Mouse (Mus musculus) spleen, adult 18-20 months (tissue): Measurements from ENCODE around the gene Lpcat4.
A peak's percentile ranks its signal among the peaks of the same experiment; 100 is the strongest.

Experiments used
- DNase-seq, 2 experiments: peaks; one replicate each; pipeline ENCODE4 v3.0.0; 2022; ENCODE audit warnings: mixed read lengths in 2 of 2

Gene Lpcat4

GRCm38 (mm10) chr2:112239212-112239934 lies at the start of gene Lpcat4:
Gene Lpcat4 (plus strand): TSS chr2:112239468.
- DNase-seq: peak; percentile 75 to 88

DNA sequence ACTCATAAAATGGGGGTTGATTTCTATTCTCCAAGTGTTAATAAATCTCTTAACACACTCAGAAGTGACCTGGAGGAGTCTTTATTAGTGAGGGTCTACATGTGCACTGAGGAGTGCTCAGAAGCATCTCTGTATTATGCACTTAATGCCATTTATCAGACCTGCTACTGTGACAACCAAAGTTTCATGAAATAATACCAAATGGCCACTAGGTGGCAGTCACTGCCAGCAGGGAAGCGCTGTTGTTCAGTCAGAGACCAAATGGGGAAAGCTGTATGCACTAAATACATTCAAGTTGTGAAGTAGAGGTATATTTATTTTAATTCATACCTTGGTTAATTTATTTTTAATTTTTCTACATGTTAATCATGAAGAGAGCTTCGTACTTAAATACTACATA lies 42.4 kb upstream of the Lpcat4 start:
- DNase-seq: peak in 1 of 2 experiments; percentile 25

DNA sequence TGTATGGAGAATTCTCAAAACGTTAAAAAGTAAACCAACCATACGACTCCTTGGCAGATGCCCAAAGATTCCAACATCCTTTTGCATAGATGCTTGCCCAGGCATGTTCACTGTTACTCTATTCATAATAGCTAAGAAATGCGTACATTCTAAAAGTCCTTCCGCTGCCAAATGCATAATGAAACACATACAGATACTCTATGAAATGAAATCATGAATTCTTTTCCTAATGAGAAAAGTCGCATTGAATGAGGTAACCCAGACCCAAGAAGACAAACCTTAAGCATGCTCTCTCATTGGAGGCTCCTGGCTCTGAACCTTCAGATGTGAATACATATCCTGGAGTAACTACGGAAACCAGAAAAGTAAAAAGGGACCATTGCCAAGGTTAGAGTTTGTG lies 36.2 kb upstream of the Lpcat4 start:
- no peak for DNase-seq

- no peak for DNase-seq
Measured at GRCm38 (mm10) chr2:112210142-112210541, 29.1 kb upstream of the Lpcat4 start.

DNA sequence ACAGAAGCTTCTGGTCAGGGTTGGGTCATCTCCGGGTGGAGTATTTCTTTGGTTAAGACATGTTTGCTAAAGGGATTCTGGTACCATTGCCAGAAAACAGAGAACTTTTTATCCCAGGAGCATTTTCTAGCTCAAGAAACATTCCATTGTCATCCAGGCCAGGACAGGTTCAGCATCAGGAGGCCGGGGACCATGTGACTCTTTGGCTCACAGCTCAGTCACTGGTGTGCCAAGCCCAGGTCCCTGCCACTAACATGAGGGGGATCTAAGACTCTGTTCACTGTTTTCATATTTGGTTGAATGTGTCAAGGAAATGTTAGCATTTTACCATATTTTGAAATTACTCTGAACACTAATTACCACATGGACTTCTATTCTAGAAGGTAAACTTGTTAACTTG lies 28.6 kb upstream of the Lpcat4 start:
- no peak for DNase-seq

GRCm38 (mm10) chr2:112215977-112216376 lies 23.3 kb upstream of the Lpcat4 start:
- DNase-seq: no peak

DNA sequence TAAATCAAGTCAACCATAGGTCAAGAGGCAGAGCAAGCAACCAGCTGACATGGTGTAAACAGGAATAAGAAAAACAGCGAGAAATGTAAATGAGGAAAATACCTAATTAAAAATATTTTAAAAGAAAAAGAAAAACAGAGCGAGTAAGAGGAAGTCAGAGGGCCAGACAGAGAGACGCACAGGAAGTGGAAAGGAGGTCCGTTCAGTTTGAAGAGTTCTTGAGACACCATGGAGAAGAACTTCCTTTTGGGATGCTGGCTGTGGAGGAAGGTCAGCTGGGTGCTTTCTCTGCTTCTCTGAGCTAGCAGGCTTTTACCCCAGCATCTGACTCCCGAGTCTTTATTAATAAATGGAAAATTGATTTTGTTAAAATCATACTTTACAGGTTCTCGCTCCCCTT lies 21.7 kb upstream of the Lpcat4 start:
- DNase-seq: no peak

DNA sequence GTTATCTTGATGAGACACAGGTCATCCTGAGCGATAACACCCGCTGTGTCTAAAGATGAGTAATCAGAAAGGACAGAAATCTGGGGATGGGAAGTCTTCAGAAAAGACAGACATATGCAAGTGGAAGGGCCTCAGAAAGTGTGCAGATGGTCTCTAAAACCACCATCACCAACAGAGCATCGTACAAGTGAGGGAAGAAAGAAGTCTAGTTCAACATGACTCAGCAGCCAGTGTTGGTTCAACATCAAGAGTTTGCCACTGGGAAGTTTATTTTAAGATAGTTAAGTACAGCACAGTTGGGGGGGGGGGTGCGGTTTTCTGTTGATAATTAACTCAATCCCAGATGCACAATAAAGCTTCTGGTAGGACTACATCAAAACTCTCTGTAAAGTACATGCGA lies 18.4 kb upstream of the Lpcat4 start:
- no peak for DNase-seq

DNA sequence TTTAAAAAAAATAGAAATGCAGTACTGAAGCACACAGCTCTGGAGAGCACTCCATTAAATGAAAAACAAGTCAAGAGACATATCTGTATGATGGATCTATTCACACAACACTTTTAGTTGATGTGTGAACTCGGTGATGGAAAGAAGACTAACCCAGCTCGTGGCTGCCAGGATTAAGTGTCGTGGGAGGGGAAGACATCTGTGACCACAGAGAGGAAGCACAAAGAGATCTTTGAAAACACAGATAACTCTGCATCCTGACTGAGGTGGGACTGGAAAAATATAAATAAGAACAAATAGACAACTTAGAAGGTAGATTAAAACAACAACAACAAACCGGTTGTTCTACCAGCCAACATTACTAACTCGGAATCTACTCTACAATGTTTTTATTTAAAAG lies 16.7 kb upstream of the Lpcat4 start:
- no peak for DNase-seq

DNA sequence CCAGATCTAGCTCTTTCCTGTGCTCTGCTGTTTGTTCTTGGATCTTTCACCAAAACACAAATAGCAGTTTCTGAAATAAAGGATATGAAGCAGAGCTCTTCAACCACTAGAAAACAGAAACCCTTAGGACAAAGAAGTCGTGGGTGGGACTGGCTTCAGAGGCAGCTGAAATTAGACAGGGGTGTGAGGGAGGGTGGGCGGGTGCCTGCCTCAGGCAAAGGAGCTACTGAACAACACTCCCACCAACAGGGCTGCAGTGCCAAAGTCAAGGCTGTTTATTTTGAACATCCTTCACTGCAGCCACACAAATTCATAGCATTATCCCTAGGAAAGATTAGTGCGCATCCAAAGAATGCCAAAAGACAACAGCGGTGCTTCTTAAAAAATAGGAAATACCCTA lies 14.9 kb upstream of the Lpcat4 start:
- DNase-seq: no peak

DNA sequence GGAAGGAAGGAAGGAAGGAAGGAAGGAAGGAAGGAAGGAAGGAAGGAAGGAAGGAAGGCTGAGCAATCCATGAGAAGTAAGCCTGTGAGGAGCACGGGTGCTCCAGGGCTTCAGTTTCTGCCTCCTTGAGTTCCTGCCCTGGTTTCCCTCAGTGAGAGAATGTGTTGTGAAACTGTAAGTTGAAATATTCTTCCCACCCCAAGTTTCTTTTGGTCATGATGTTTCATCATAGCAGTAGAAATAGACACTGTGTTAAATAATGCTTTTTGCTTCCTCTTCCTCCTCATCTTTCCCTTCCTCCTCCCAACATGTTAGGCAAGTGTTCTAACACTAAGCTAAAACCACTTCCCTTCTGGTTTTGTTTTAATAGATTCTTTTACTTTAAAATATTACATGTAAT lies 6.6 kb upstream of the Lpcat4 start:
- DNase-seq: no peak

DNA sequence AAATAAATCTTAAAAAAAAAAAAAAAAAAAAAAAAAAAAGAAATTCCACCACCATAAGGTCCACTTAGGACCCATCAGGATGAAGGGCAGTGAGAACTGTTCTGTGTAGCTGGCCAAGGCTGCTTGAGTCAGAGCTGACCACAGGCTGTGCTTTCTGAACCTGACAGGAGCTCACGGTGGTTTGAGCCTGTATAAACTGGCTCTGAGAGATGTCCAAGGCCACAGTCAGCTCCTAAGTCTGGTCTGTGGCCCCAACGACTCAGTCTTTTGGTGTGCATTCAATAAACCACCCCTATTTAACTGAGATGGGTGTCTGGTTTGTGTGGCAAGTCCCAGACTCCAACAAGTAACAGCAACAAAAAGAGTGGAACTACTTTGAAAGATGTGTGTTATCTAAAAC lies 2.6 kb upstream of the Lpcat4 start:
- no peak for DNase-seq

- DNase-seq: no peak
Measured at GRCm38 (mm10) chr2:112238006-112238405, 1.3 kb upstream of the Lpcat4 start.

DNA sequence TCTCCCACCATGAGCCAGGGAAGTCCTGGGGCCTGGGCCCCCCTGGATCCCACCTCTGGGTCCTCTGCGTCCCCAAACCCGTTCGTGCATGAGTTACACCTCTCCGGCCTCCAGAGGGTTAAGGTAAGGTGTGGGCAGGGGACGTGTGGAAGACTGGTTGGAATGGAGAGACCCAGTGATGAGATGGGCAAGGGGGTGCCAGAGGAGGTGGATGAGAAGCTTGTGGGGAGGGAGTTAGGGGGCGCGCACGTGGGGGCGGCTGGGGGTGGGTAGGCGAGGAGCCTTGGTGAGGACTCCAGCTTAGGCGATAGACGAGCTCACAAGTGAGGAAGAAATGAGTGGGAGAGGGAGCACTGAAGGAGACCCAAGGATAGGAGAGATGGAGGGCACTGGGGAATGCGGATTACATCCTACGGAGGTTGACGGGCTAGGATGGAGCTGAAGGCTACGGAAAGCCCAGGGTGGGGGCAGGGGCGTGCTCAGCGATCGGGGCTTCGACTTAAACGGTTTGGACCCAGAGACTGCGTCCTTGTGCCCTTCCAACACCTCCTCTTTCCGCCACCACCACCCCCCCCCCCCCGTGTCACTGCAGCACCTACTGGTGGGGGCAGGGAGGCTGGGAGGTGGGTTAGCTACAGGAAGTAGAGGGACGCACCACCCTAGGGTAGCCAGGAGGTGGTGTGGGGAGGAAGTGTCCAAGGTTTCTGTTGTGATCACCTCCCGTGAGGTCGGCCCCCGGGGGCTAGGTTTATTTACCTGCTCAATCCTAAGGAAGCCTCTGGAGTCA lies 860 bp downstream of the Lpcat4 start:
- DNase-seq: peak in 1 of 2 experiments; percentile 35

GRCm38 (mm10) chr2:112241787-112242186 lies 2.5 kb downstream of the Lpcat4 start:
- DNase-seq: no peak

DNA sequence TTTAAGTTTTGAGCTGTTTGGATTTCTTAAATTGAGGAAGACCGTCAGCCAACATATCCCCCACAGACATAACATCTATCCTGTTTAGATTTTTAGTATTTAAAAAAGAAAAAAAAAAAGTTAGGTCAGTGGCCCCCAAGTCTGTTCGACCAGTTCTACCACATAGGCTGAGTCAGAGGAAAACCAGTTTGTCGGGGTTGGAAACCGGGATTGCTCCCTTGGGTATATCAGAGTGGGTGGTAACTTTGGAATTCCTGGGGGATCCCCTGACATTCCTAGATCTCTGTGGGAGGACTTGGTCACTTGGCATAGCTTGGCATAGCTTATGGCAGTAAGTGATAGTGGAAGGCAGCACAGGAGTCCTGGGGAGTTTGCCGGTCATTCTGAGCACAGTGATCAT lies 6.0 kb downstream of the Lpcat4 start:
- DNase-seq: no peak

DNA sequence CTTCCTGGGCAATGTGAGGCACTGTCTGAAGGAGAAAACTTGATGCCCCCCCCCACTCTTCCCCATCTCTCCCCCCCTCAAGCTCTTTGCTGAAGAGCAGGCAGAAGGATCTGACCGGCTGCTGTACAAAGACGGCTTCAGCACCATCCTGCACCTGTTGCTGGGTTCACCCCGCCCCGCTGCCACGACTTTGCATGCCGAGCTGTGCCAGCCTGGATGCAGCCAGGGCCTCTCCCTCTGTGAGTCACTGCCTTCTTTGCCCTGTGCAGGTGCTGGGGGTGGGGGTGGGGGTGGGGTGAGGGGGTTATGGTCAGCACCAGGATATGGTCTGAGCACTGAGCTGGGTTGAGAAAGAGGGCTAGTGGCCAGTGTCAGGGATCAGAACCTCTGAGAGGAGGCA lies 6.9 kb downstream of the Lpcat4 start:
- no peak for DNase-seq

GRCm38 (mm10) chr2:112247323-112247722 lies 8.1 kb downstream of the Lpcat4 start:
- DNase-seq: no peak

GRCm38 (mm10) chr2:112249780-112250453 lies 10.6 kb downstream of the Lpcat4 start:
- DNase-seq: no peak

DNA sequence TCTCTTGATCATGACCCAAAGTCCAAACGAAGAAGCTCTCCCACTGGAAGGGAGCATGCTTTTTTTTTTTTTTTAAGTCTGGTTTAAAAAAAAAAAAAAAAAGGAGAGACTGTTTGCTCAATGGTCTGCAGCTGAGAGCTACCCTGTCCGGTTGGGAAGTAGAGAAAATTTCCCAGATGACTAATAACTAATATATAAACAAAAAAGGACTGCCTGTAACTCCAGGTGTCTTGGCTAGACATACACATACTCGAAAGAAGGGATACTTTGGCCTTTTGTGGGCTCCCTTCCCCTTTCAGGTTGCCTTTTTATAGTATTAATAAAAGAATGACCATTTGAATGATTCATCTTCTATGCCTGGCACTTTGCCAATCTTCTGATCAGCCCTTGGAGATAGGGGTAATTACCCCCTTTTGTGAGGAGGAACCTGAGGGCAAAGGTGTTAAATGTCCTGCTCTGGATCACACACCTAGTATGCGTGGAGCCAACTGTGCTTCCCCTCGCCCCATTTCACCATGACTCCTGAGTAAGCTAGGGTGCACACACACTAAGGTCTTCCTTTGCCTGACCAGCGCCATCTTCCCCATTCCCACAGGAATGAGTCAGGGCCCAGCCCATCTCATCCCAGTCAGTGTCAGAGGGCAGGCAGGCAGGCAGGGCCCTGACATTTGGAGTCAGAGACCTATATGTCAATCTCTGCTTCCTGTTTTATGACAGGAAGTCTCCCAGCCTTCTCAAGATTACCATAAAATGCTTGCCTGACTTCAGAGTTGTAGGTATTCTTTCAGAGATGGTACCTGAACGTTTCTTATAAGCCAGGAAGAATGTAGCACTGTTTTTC lies 15.6 kb downstream of the Lpcat4 start:
- no peak for DNase-seq

DNA sequence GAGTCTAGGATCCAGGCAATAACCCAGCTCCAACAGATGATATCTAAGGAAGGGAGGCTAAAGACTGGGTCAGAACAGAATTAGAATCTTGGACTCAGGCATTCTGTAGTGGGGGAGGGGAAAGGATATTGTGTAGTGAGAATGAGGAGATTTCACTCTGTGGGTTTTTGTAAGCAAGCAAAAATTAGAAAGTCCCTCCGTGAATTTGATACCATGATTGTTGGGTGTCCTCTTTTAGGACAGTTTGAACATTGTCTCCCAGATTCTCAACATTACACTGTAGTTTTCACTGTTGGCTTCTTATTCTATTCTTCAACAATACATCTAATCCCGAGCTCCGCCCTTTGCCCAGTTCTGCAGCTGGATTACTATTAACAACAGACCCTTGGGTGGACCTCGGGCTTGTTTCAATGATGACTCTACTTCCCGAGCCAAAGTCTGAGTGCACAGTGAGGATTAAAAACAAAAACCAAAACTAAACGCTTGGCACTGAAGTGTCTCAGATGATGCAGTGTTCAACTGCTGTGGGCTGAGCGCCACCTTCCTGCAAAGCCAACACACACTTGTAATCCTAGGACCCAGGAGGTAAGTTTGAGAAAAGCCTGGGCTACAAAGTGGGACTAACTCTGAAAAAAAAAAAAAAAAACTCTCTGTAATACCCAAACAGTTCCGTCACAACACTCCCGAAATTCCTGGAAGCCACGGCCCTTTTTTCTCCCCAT lies 20.1 kb downstream of the Lpcat4 start, which contains the start of gene Nutm1:
Gene Nutm1, minus strand, starts transcription at position 51 of the 722 bp plus-strand sequence.
- DNase-seq: peak in 1 of 2 experiments; percentile 26
